Mouse (Mus musculus) MEL (cell line): ENCODE measurements around the gene Hint2. TPM values are rescaled to one million over a fixed set of nuclear protein-coding genes. Genes with fewer than 3 reads are reported as not detected.

ENCODE experiments used
- DNase-seq: peaks from one replicate; pipeline ENCODE4 v3.0.0; 2011; ENCODE audit warnings: low read depth, low spot score
- H3K27ac ChIP-seq: 2 replicates; pipeline ENCODE4 v1.5.1; 2012; ENCODE audit warnings: low read depth, mild to moderate bottlenecking, control low read depth, low read length, moderate library complexity; ENCODE audit not compliant: control insufficient read depth
- H3K27me3 ChIP-seq, 2 experiments: fragments of 150-350 bp in 1 of 2; sonication (generic) in 1 of 2; 2 replicates each; pipeline ENCODE4 v1.6.1; 2012; ENCODE audit warnings: low read length in 2 of 2, mild to moderate bottlenecking in 2 of 2, improper control_type of control experiment in 1 of 2, moderate library complexity in 1 of 2; ENCODE audit not compliant: insufficient read depth in 2 of 2, control insufficient read depth in 1 of 2
- H3K36me3 ChIP-seq, 2 experiments: 2 replicates each; pipeline ENCODE4 v1.6.1; 2012 to 2014; ENCODE audit warnings: low read length in 2 of 2, improper control_type of control experiment in 1 of 2, inconsistent platforms in 1 of 2, mild to moderate bottlenecking in 1 of 2; ENCODE audit not compliant: insufficient read depth in 2 of 2, control insufficient read depth in 1 of 2
- H3K4me1 ChIP-seq, 2 experiments: fragments of 150-350 bp in 1 of 2; sonication (generic) in 1 of 2; 2 replicates each; pipeline ENCODE4 v1.6.1; 2012; ENCODE audit warnings: low read length in 2 of 2, improper control_type of control experiment in 1 of 2, mild to moderate bottlenecking in 1 of 2; ENCODE audit not compliant: insufficient read depth in 2 of 2, control insufficient read depth in 1 of 2
- H3K4me3 ChIP-seq, 2 experiments: fragments of 150-350 bp in 1 of 2; sonication (generic) in 1 of 2; 2 replicates each; pipeline ENCODE4 v1.5.1; 2012; ENCODE audit warnings: low read depth in 2 of 2, low read length in 2 of 2, mild to moderate bottlenecking in 2 of 2, moderate library complexity in 2 of 2, control low read depth in 1 of 2, improper control_type of control experiment in 1 of 2; ENCODE audit not compliant: control insufficient read depth in 1 of 2, insufficient read depth in 1 of 2
- H3K79me2 ChIP-seq: 2 replicates; pipeline ENCODE4 v1.6.1; 2012; ENCODE audit warnings: mild to moderate bottlenecking, low read length, moderate library complexity; ENCODE audit not compliant: control insufficient read depth, poor library complexity, insufficient read depth
- H3K9ac ChIP-seq: 2 replicates; pipeline ENCODE4 v1.6.1; 2012; ENCODE audit warnings: low read depth, mild to moderate bottlenecking, control low read depth, low read length, moderate library complexity; ENCODE audit not compliant: control insufficient read depth, poor library complexity, severe bottlenecking
- H3K9me3 ChIP-seq: fragments of 150-350 bp; sonication (generic); replicated peaks from 2 replicates; pipeline ENCODE4 v1.6.1; 2012; ENCODE audit warnings: mild to moderate bottlenecking, low read length, improper control_type of control experiment, moderate library complexity; ENCODE audit not compliant: insufficient read depth
- CHD1 ChIP-seq: IDR thresholded peaks from 2 replicates; pipeline ENCODE4 v1.6.1; 2012; ENCODE audit warnings: low read depth, mild to moderate bottlenecking, inconsistent platforms, low read length, improper control_type of control experiment
- CTCF ChIP-seq, 3 experiments: IDR thresholded peaks in 2 of 3; conservative IDR thresholded peaks in 1 of 3; 2 replicates each; pipeline ENCODE4 v1.5.1; 2011 to 2012; ENCODE audit warnings: low read length in 3 of 3, low read depth in 2 of 3, mild to moderate bottlenecking in 2 of 3, improper control_type of control experiment in 1 of 3, inconsistent platforms in 1 of 3, mixed read lengths in 1 of 3, moderate library complexity in 1 of 3; ENCODE audit not compliant: control insufficient read depth in 1 of 3, insufficient read depth in 1 of 3, poor library complexity in 1 of 3, severe bottlenecking in 1 of 3
- HCFC1 ChIP-seq: IDR thresholded peaks from 2 replicates; pipeline ENCODE4 v1.6.1; 2012; ENCODE audit warnings: low read depth, mild to moderate bottlenecking, inconsistent platforms, low read length, improper control_type of control experiment, moderate library complexity
- JUND ChIP-seq: IDR thresholded peaks from 2 replicates; pipeline ENCODE4 v1.6.1; 2011; ENCODE audit warnings: low read depth, mild to moderate bottlenecking, improper control_type of control experiment, low read length
- MAZ ChIP-seq: IDR thresholded peaks from 2 replicates; pipeline ENCODE4 v1.6.1; 2012; ENCODE audit warnings: low read depth, mild to moderate bottlenecking, inconsistent platforms, low read length, improper control_type of control experiment
- MEF2A ChIP-seq: IDR thresholded peaks from 2 replicates; pipeline ENCODE4 v1.6.1; 2014; ENCODE audit warnings: low read depth, mild to moderate bottlenecking, inconsistent platforms, low read length, improper control_type of control experiment; ENCODE audit not compliant: poor library complexity, insufficient replicate concordance, severe bottlenecking; ENCODE audit errors: extremely low read depth
- MYB ChIP-seq: IDR thresholded peaks from 2 replicates; pipeline ENCODE4 v1.6.1; 2011; ENCODE audit warnings: mild to moderate bottlenecking, low read depth, low read length, improper control_type of control experiment
- MYC ChIP-seq: IDR thresholded peaks from 2 replicates; pipeline ENCODE4 v1.6.1; 2011; ENCODE audit warnings: low read depth, mild to moderate bottlenecking, low read length, improper control_type of control experiment, moderate library complexity
- SMC3 ChIP-seq: IDR thresholded peaks from 2 replicates; pipeline ENCODE4 v1.6.1; 2011; ENCODE audit warnings: low read depth, low read length, improper control_type of control experiment
- TBP ChIP-seq: IDR thresholded peaks from 2 replicates; pipeline ENCODE4 v1.8.0; 2011; ENCODE audit warnings: low read depth, low read length, improper control_type of control experiment
- TCF12 ChIP-seq: IDR thresholded peaks from 2 replicates; pipeline ENCODE4 v1.6.1; 2014; ENCODE audit warnings: low read depth, mild to moderate bottlenecking, inconsistent platforms, low read length, improper control_type of control experiment, moderate library complexity
- USF1 ChIP-seq: IDR thresholded peaks from 2 replicates; pipeline ENCODE4 v1.6.1; 2014; ENCODE audit warnings: low read depth, mild to moderate bottlenecking, inconsistent platforms, low read length, improper control_type of control experiment, moderate library complexity
- USF2 ChIP-seq, 2 experiments: IDR thresholded peaks; 2 replicates each; pipeline ENCODE4 v1.6.1; 2011 to 2012; ENCODE audit warnings: improper control_type of control experiment in 2 of 2, low read length in 2 of 2, borderline replicate concordance in 1 of 2, inconsistent platforms in 1 of 2, low read depth in 1 of 2, mild to moderate bottlenecking in 1 of 2; ENCODE audit not compliant: insufficient read depth in 1 of 2
- ZKSCAN1 ChIP-seq: IDR thresholded peaks from 2 replicates; pipeline ENCODE4 v1.6.1; 2012; ENCODE audit warnings: low read depth, mild to moderate bottlenecking, inconsistent platforms, low read length, improper control_type of control experiment, moderate library complexity
- ZMIZ1 ChIP-seq: IDR thresholded peaks from 2 replicates; pipeline ENCODE4 v1.6.1; 2012; ENCODE audit warnings: low read depth, mild to moderate bottlenecking, inconsistent platforms, low read length, improper control_type of control experiment, moderate library complexity
- ZNF384 ChIP-seq: IDR thresholded peaks from 2 replicates; pipeline ENCODE4 v1.6.1; 2012; ENCODE audit warnings: low read depth, mild to moderate bottlenecking, inconsistent platforms, low read length, improper control_type of control experiment
- polyA plus RNA-seq, 2 experiments: library from polyadenylated mRNA; stranded (reverse) in 1 of 2; unstranded in 1 of 2; fragments of >175 nt in 1 of 2; fragments of >200 nt in 1 of 2; gene quantifications; 2 replicates each; pipeline versions ENCODE4 v1.2.1 to v1.2.4; 2012; ENCODE audit warnings: low replicate concordance in 2 of 2, low read depth in 1 of 2; ENCODE audit not compliant: insufficient read length in 2 of 2, insufficient read depth in 1 of 2, missing spikeins in 1 of 2
- total RNA-seq: library from RNA; depleted of rRNA; stranded (reverse); fragments of 300-350 nt; gene quantifications from 2 replicates; pipeline ENCODE4 v1.2.3, GENCODE M21; 2012

Hint2 gene
- total and polyA plus RNA-seq, 3 experiments = 33.2 to 254 (median 46.4) TPM

DNA sequence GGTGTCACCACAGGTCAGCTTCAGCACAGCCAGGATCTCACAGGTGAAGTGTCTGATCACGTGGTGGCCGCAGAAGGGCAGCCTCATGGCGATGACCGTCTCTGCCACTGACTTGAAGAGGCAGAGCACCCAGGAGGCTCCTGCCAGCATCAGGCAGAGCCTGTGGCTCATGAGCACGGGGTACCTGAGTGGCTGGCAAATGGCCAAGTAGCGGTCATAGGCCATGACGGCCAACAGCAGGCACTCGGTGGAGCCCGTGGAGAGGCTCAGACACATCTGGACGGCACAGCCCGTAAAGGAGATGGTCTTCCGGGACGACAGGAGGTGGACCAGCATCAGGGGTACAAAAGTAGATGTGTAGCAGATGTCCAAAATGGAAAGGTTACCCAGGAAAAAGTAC lies 49.7 kb upstream of the Hint2 start:
- H3K27me3 ChIP-seq = peaks cover 18 to 25% of the 10 kb centered on the region in 2 experiments
- TF ChIP-seq JUND = no peak
- TF ChIP-seq TCF12 = no peak
- TF ChIP-seq CHD1 = no peak
- TF ChIP-seq SMC3 = no peak
- TF ChIP-seq USF1 = no peak
- no peak for TF ChIP-seq HCFC1
- no peak for TF ChIP-seq CTCF (IDR thresholded peaks at IDR 0.05 in 2 of 3, conservative IDR thresholded peaks at IDR 0.05 in 1 of 3; ENCODE audit: control insufficient read depth in 1 of 3, insufficient read depth in 1 of 3, low read depth in 2 of 3, low read length in 3 of 3, poor library complexity in 1 of 3, severe bottlenecking in 1 of 3)
- TF ChIP-seq TBP = no peak
- H3K27ac ChIP-seq = no peak overlapping the region
- H3K9me3 ChIP-seq = no peaks in the 10 kb centered on the region
- H3K36me3 ChIP-seq = no peaks in the 10 kb centered on the region
- no peaks in the 10 kb centered on the region for H3K4me1 ChIP-seq
- no peak for DNase-seq
- H3K9ac ChIP-seq = no peak overlapping the region
- no peak overlapping the region for H3K4me3 ChIP-seq
- no peaks in the 10 kb centered on the region for H3K79me2 ChIP-seq

DNA sequence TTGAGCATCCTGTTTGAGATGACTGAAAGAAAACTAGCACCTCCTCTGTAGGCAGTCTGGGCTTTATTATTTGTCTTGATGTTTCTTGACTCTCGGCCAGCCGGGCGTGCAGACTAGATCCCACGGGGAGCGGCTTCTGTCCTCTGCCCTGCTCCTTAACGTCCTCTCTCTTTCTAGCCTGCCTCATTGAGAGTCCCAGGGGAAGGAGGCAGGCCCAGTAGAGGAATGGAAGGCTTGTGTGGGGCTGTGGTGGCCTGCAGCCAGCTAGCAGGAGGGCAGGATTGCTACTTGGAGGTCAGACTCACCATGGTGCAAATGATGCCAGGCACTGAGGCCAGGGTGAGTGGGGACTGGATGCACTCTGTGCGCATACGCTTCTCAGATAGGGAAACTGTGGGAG lies 47.6 kb upstream of the Hint2 start:
- H3K36me3 ChIP-seq = no peaks in the 10 kb centered on the region
- no peaks in the 10 kb centered on the region for H3K79me2 ChIP-seq
- no peaks in the 10 kb centered on the region for H3K4me1 ChIP-seq
- H3K4me3 ChIP-seq = no peak overlapping the region
- H3K27me3 ChIP-seq = peaks cover 17 to 18% of the 10 kb centered on the region in 2 experiments
- H3K27ac ChIP-seq = no peak overlapping the region
- TF ChIP-seq USF2 (IDR thresholded peaks at IDR 0.05; ENCODE audit: borderline replicate concordance in 1 of 2, insufficient read depth in 1 of 2, low read depth in 1 of 2, low read length in 2 of 2) (no peak), TCF12 (no peak), ZNF384 (no peak), MAZ (no peak), ZMIZ1 (no peak), ZKSCAN1 (no peak), MYC (no peak), MEF2A (no peak), MYB (no peak)
- DNase-seq = no peak
- H3K9me3 ChIP-seq = no peaks in the 10 kb centered on the region
- no peak overlapping the region for H3K9ac ChIP-seq
